Mouse (Mus musculus) liver, embryonic 14.5 days (tissue): ENCODE measurements at regions not wholly inside any gene's neighbourhood (a gene's known extent, or its start where the extent isn't known, plus 50 kb on each side); places are given as distances from the start of the nearest gene placed in this dataset.

ENCODE experiments used
- CTCF ChIP-seq: IDR thresholded peaks from 2 replicates; pipeline ENCODE4 v1.5.1; 2016; ENCODE audit warnings: antibody characterized with exemption, low read depth, control low read depth
- EP300 ChIP-seq: IDR thresholded peaks from 2 replicates; pipeline ENCODE4 v1.6.1; 2016; ENCODE audit warnings: antibody characterized with exemption, low read depth

GRCm38 (mm10) chr9:92728864-92729263 lies 186.8 kb downstream of the Plod2 start:
- TF ChIP-seq CTCF (no peak), EP300 (no peak)
